16 mouse cellular contexts compared by ENCODE assay signal in genomic region chr11:79767111-79767510, GRCm38 (mm10).
"Had no signal": no experiment of that assay in that cellular context is flagged by ENCODE, and none has a peak within 500 bp of the region (broad histone marks: within the 10 kb centered on the region; RNA-seq: fewer than 3 reads in every experiment).

No protein-coding gene starts in this region.

- H3K4me2 ChIP-seq: neural tube, embryonic 13.5 days; neural tube, embryonic 15.5 days; stomach, embryonic 15.5 days had no signal

- H3K4me3 ChIP-seq: neural tube, embryonic 13.5 days; neural tube, embryonic 15.5 days; stomach, embryonic 15.5 days had no signal

- H3K27ac ChIP-seq: neural tube, embryonic 13.5 days; neural tube, embryonic 15.5 days; stomach, embryonic 15.5 days; stomach, postnatal 0 days had no signal

- H3K9me3 ChIP-seq: stomach, embryonic 15.5 days had no signal

- H3K9ac ChIP-seq: neural tube, embryonic 13.5 days; neural tube, embryonic 15.5 days; stomach, embryonic 15.5 days had no signal

- H3K36me3 ChIP-seq: neural tube, embryonic 13.5 days; neural tube, embryonic 15.5 days; stomach, embryonic 15.5 days had no signal

- H3K27me3 ChIP-seq: neural tube, embryonic 13.5 days; neural tube, embryonic 15.5 days; stomach, embryonic 15.5 days had no signal

- DNase-seq: retina, postnatal 1 day; right cerebral cortex, adult 18-20 months; right cerebral cortex, postnatal 14 days; right cerebral cortex, postnatal 25 days; right cerebral cortex, postnatal 4 days; spleen, adult 18-20 months; thymus, adult 18-20 months; thymus, adult 2 months; thymus, postnatal 14 days; thymus, postnatal 25 days; thymus, postnatal 36 days; thymus, postnatal 4 days had no signal

- H3K4me1 ChIP-seq: neural tube, embryonic 13.5 days; neural tube, embryonic 15.5 days; stomach, embryonic 15.5 days had no signal
